Mouse (Mus musculus) mesoderm, embryonic 11.5 days (tissue): ENCODE measurements around the gene Secisbp2.
"Not testable (repeated sequence)": the region's sequence is repeated elsewhere in the genome, so short reads cannot be mapped to it uniquely, and the experiment has no call there.

ENCODE experiments used
- DNase-seq: peaks from one replicate; pipeline ENCODE4 v3.0.0-alpha.2; 2012; ENCODE audit warnings: low read depth, low spot score

Secisbp2 gene

DNA sequence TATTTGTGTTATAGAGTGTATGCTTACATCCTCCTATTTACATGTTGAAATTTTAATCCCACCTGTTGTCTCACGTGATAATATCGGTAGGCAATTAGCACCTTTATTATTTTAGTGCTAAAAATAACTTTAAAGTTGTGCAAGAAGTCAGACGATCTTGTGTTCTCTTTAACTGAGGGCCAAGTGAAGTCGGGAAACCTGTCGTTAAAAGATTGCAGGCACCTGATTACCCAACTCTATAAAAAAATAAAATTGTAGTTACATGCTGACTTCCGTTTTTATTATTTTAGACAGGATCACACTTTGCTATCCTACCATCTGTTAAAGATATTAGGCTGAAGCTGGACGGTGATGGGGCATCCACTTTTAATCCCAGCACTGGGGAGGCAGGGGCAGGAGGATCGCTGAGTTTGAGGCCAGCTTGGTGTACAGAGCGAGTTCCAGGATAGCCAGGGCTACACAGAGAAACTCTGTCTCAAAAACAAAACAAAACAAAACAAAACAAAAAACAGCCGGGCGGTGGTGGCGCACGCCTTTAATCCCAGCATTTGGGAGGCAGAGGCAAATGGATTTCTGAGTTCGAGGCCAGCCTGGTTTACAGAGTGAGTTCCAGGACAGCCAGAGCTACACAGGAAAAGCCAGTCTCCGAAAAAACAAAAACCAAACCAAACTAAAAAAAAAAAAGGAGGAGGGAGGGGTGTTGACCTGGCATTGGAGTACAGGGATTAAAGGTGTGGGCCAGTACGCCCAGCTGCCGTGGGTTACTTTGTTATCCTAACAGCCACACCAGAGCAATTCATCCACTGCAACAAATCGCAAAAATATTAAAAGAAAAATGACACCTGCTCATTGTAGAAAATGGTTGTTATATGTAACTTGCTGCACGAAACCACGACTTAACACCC is 7.3 kb upstream of the Secisbp2 start:
- DNase-seq, result no peak

- DNase-seq, result peak; percentile 100
Observed at GRCm38 (mm10) chr13:51644829-51645789, 6.4 kb upstream of the Secisbp2 start, which contains the start of gene Cks2. TSS of gene Cks2 (plus strand) at chr13:51645232.

DNA sequence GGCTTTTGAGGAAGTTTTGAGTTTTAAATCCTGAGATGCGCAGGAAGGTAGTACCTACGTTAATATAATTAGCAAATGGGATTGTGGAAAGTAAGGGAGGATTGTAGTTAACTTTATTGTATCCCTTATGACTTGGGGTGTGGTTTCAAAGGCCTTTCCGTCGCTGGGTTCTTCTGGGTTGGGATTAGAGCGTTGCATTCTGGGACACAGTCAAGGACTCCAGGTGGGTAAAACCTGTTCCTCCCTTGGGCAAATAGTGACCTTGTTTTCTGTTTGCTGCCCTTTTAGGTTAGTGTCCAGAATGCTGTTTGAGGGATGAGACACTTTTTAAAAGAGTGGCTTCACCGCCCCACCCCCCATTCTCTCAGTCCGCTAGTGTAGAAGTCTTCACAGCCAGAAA is 5.6 kb upstream of the Secisbp2 start:
- DNase-seq, result peak; percentile 34

GRCm38 (mm10) chr13:51646362-51647027 is 5.0 kb upstream of the Secisbp2 start:
- no peak for DNase-seq

GRCm38 (mm10) chr13:51647770-51648169 is 3.7 kb upstream of the Secisbp2 start:
- no peak for DNase-seq

GRCm38 (mm10) chr13:51648237-51648636 is 3.3 kb upstream of the Secisbp2 start:
- DNase-seq, result no peak

GRCm38 (mm10) chr13:51649740-51650139 is 1.8 kb upstream of the Secisbp2 start:
- DNase-seq, result no peak

DNA sequence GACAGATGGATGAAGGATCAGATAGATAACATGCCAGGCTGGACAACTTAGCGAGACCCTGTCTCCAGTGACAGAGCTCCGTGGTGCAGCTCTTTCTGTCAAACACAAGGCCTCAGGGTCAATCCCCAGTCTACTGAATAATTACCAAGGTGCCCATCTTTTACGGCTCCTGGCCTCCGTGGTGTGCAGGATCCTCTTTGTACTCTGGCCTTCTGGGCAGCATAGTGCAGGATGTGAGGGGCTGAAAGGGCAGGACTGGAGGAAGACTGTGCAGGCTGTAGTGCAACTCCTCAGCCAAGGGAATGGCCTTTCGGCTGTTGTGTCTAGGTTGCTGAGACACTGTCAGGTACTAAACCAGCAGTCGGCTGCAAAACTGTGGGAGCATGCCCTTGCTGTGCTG is 1.7 kb downstream of the Secisbp2 start:
- no peak for DNase-seq

DNA sequence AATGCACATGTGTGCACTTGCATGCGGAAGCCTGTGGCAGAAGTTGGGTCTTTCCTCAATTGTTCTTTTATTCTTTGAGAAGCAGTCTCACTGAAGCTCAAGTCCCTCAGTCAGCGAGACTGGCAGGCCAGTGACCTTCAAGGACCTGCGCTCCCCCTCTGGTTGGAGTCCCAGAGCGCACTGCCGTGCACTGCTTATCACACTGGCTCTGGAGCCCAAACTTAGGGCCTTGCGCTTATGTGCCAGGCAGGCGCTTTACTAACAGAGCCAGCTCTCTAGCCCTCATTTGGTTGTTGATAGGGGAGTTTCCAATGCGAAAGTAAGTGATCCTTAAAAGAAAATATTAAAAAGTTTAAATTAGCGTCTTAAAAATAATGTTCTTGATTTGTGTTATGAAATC is 2.5 kb downstream of the Secisbp2 start:
- no peak for DNase-seq

DNA sequence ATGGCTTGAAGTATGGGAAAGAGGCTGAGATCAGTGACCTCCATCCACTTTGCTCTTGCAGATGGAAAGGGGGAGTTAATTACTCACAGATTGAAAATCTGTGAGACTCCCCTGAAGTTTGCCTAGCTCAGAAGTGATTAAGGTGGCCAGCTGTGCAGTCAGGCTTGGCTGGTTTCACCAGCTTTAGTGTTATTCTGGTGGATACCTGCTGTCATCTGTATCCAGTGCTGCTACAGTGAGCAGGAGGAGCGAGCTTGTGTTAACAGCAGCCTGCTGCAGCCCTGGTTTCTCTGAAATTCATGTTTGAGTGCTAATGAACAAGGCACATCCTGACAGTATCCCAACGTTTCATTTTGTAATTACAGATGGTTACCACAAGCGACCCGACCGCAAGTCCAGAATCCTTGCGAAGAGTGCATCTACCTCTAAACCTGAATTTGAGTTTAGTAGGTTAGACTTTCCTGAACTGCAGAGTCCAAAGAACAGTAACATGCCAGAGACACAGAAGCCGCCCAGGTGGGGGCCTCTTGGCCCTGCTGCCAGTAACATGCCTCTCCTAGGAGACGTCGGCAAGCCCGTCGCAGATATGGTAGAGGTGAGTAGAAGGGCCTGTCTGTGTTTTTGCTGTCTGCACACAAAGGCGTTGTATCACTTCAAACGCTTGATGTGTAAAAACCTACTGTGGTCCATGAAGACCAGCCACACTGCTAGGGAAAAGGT is 5.2 kb downstream of the Secisbp2 start:
- no peak for DNase-seq

- no peak for DNase-seq
Observed at GRCm38 (mm10) chr13:51658094-51658493, 6.6 kb downstream of the Secisbp2 start.

DNA sequence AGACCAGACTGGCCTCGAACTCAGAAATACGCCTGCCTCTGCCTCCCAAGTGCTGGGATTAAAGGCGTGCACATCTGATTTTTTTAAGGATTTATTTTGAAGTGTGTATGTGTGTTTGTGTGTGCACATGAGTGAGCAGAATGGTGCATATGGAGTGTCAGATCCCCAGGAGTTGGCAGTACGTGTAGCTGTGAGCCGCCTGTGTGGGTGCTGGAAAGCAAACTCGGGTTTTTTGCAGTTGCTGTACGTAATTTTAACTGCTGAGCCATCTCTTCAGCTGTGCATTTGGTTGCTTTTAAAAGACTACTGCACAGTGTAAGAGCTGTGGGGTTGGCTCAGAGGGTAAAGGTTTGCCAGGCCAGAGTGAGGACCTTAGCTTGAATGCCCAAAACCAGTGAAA is 8.1 kb downstream of the Secisbp2 start:
- DNase-seq, result no peak

DNA sequence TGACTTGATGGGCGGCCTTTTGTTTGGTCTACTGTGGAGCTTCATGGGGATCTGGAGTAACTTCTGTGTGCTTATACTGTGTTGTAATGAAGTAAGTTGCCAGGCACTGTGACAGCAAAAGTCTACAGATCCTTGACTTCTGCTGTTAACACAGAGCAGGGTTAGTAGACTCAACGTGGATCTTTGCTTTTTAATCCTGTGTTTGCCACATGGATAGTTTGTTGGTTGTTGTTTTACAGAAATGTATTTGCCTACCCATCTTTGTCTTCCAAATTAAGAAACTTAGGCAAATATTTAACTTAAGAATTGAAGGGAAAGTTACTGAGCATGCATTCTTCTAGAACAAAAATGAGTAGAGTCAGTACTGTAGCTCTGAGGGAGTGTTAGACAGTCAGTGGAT is 12.1 kb downstream of the Secisbp2 start:
- no peak for DNase-seq

GRCm38 (mm10) chr13:51668195-51668594 is 16.7 kb downstream of the Secisbp2 start:
- DNase-seq, result not testable (repeated sequence)

DNA sequence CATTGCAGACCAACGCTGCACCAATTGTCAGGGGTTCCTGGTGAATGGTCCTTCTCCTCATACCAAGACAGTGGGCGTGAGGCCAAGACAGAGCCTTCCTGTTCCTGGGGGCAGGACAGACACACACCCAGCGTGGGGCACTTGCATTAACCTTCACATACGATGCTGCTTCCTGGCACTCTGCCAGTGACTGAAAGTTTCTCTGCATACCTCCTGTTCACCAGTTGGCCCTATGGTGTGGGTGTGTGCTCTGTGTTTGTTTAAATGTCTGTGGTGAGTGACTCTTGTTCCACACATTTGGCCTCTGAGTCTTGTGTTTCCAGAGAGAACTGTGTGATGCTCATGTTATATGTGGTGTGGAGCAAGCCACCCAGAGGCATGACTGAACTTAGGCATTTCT is 25.1 kb downstream of the Secisbp2 start:
- DNase-seq, result no peak

GRCm38 (mm10) chr13:51677041-51677440 is 25.5 kb downstream of the Secisbp2 start:
- no peak for DNase-seq

- no peak for DNase-seq
Observed at GRCm38 (mm10) chr13:51677630-51678185, 26.2 kb downstream of the Secisbp2 start.

DNA sequence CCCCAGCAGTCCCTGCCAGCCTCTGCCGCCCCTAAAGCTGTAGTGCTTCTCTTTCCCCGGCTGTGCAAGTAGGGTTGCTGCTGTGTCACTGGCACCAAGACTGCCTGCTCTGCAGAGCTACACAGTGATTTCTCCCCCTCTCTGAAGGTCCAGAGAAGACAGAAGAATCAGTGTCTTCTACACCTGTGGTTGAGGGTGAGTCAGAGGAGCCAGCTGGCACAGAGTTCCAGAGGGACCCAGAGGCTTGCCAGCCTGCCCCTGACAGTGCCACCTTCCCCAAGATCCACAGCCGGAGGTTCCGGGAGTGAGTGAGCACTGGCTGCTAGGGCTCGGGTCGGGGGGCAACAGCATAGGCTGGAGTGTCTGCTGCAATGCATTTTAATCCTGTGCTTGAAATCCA is 27.2 kb downstream of the Secisbp2 start:
- DNase-seq, result no peak

DNA sequence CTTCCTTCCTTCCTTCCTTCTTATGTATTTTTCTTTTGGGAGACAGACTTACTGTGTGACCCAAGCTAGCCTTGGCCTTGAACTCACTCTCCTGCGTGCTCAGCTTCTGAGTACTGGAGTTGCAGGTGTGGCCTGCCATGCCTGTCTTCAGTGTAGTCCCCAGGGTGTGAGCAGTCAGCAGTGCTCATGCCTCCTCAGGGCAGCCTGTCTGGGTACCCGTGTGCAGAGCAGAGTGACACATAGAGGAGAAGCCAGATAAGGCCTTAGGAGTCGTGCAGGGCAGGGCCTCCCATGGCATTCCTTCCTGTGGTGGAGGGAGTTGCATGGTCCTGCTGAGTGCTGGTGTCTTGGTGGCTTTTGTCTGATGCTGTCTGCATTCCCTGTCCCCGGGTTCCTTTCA is 27.8 kb downstream of the Secisbp2 start:
- DNase-seq, result no peak

- no peak for DNase-seq
Observed at GRCm38 (mm10) chr13:51681076-51681475, 29.6 kb downstream of the Secisbp2 start.

DNA sequence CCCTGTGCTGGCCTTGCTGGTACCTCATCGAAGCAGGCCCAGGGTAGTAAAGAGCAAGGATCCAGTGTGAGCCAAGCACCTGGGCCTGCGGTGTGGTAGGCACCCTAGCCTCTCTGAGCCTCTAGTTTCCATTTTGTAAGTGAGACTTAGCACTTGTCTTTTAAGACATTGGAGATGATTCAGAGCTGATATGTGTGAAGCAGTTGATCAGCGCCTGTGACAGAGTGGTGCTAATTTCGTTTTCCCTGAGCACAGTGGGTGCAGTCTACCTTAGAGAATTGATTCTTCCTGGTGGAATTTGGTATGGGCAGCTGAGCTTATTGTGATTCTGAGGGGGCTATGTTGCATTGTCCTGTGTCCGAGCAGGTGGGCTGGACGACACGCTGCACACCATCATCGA is 30.1 kb downstream of the Secisbp2 start:
- DNase-seq, result no peak
